Mouse (Mus musculus) forebrain, embryonic 10.5 days (tissue): Measurements from ENCODE around the gene Rps18. TPM values are rescaled to one million over a fixed set of nuclear protein-coding genes. Genes with fewer than 3 reads are reported as not detected.

ENCODE experiments used
- DNase-seq: peaks from one replicate; pipeline ENCODE4 v3.0.0-alpha.2; 2017; ENCODE audit warnings: low spot score; ENCODE audit errors: extremely low spot score
- H3K27ac ChIP-seq: fragments of 300-500 bp; sonication (generic); 2 replicates; pipeline ENCODE4 v1.5.1; 2016; ENCODE audit warnings: mild to moderate bottlenecking
- H3K27me3 ChIP-seq: fragments of 300-500 bp; sonication (generic); 2 replicates; pipeline ENCODE4 v1.6.1; 2016; ENCODE audit warnings: mild to moderate bottlenecking; ENCODE audit not compliant: poor library complexity, severe bottlenecking
- H3K36me3 ChIP-seq: fragments of 300-500 bp; sonication (generic); replicated peaks from 2 replicates; pipeline ENCODE4 v1.6.1; 2016; ENCODE audit warnings: mild to moderate bottlenecking, moderate library complexity
- H3K4me1 ChIP-seq: fragments of 300-500 bp; sonication (generic); 2 replicates; pipeline ENCODE4 v1.6.1; 2016
- H3K4me3 ChIP-seq: fragments of 300-500 bp; sonication (generic); 2 replicates; pipeline ENCODE4 v1.5.1; 2016; ENCODE audit warnings: mild to moderate bottlenecking, moderate library complexity
- H3K9me3 ChIP-seq: fragments of 300-500 bp; sonication (generic); 2 replicates; pipeline ENCODE4 v1.6.1; 2016; ENCODE audit warnings: mild to moderate bottlenecking, moderate library complexity
- WGBS: fragments of 180-500 bp; shearing (Covaris S2); methylation state at CpG from one replicate; pipeline ENCODE4 v1.1.7; 2016; 5-methylcytosine and 5-hydroxymethylcytosine counted together
- polyA plus RNA-seq: library from polyadenylated mRNA; unstranded; fragments of >200 nt; fragmentation: Nextera tagmentation; extraction: Ambion mirVana; gene quantifications from 2 replicates; pipeline ENCODE4 v1.2.1, GENCODE M21; 2016

Rps18 gene
- polyA plus RNA-seq, 1 experiment from 2014 or later, result 1,596 TPM

DNA sequence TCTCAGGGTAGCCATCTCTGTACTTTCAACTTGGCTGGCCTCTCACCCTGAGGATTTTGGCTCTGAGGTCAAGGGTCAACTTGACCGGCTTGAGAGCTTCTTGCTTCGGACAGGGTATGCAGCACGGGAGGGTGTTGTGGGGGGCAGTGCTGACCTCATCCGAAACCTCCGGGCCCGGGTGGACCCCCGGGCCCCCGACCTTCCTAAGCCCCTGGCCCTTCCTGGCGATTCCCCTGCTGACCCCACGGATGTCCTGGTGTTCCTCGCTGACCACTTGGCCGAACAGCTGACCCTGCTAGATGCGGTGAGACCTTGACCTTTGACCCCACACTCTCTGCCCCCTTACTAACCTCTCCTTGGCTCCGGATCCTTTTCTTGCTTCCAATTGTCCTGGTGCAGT lies 23.4 kb downstream of the Rps18 start:
- Histone ChIP-seq H3K27ac (no peak overlapping the region), H3K36me3 (peaks cover 60% of the 10 kb centered on the region), H3K27me3 (peaks cover 4% of the 10 kb centered on the region; the same call in 1 of the 2 replicates), H3K4me1 (peaks cover 48% of the 10 kb centered on the region), H3K9me3 (no peaks in the 10 kb centered on the region), H3K4me3 (peak overlapping the region; percentile 23)
- 92% methylated on average over 14 of the region's 14 CpGs for WGBS
- DNase-seq, result no peak

DNA sequence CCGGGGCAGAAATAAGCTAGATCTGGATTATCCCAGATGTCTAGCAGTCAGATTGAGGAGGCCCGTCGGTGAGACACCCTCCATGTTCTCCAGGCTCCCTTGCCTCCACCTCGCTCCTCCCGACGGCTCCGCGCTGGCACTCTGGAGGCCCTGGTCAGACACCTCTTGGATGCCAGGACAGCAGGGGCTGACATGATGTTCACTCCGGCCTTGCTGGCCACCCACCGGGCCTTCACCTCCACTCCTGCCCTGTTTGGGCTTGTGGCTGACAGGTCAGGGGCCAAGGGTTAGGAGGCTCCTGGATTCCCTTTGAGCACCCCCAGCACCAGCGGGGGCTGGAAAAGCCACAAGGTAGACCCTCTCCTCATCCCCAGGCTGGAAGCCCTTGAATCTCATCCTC lies 23.9 kb downstream of the Rps18 start:
- 93% methylated on average over 11 of the region's 11 CpGs for WGBS
- Histone ChIP-seq H3K27me3 (peaks cover 4% of the 10 kb centered on the region; the same call in 1 of the 2 replicates), H3K9me3 (no peaks in the 10 kb centered on the region), H3K4me3 (peak overlapping the region; percentile 23), H3K27ac (no peak overlapping the region), H3K4me1 (peaks cover 48% of the 10 kb centered on the region), H3K36me3 (peaks cover 57% of the 10 kb centered on the region)
- DNase-seq, result no peak

- Histone ChIP-seq H3K9me3 (no peaks in the 10 kb centered on the region), H3K4me3 (peak overlapping the region; percentile 98), H3K27me3 (peaks cover 4% of the 10 kb centered on the region; the same call in 1 of the 2 replicates), H3K27ac (peak overlapping the region; percentile 92), H3K4me1 (peaks cover 48% of the 10 kb centered on the region), H3K36me3 (peaks cover 57% of the 10 kb centered on the region)
- WGBS, result 33% methylated on average over 18 of the region's 18 CpGs
- DNase-seq, result no peak
Measured at GRCm38 (mm10) chr17:33931159-33931866, 24.5 kb downstream of the Rps18 start.

- H3K4me1 ChIP-seq, result peaks cover 49% of the 10 kb centered on the region
- DNase-seq, result no peak
- peak overlapping the region; percentile 92 for H3K27ac ChIP-seq
- H3K9me3 ChIP-seq, result no peaks in the 10 kb centered on the region
- H3K27me3 ChIP-seq, result peaks cover 4% of the 10 kb centered on the region; the same call in 1 of the 2 replicates
- WGBS, result under 1% methylated on average over 45 of the region's 45 CpGs
- peaks cover 57% of the 10 kb centered on the region for H3K36me3 ChIP-seq
- H3K4me3 ChIP-seq, result peak overlapping the region; percentile 98
Measured at GRCm38 (mm10) chr17:33930280-33931158, 25.3 kb downstream of the Rps18 start.

DNA sequence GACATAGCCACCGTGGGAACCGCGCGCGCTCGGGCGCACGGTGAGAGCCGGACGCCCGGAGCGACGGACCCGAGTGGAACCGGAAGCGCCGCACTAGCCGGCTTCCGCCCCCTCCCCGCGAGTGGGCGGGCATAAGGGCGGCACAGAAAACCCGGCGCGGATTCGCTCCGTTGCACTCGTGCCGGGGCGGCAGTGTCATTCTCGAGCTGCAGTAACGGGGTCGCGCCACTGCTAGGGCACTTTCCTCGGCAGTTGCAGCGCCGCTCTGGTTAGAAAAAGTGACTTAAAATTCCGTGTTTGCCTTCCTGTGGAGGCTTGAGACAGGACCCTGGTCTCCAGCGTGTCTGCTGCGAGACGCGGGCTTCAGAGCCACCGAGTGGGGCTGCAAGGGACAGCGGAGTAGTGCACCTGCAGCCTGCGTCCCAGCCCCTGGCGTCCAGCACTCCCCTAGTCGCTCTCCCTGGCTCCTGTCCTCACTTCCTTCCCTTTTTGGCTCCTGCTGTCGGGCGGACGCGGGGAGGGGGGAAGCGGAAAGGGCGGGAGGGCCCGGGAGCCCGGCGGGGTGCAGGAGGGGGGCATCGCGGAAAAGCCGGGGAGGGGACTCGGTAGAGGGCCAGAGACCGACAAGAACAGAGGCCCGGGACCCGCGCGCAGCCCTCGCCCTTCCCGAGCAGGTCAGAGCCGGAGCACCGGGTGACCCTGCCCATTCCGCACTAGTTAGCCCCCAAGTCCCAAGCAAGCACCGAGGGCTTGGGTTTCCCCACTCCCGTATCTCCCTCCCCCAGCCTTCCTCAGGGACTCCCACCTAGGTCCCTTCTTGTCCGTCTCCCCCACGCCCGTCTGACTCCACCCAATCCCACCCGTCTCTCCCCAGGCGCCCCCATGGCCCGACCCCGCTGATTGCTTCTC lies 26.2 kb downstream of the Rps18 start, which contains the start of gene Rgl2:
Gene Rgl2 (plus strand): TSS at position 173 of the 909 bp plus-strand sequence.
- H3K9me3 ChIP-seq, result no peaks in the 10 kb centered on the region
- peaks cover 51% of the 10 kb centered on the region for H3K4me1 ChIP-seq
- H3K27me3 ChIP-seq, result peaks cover 4% of the 10 kb centered on the region; the same call in 1 of the 2 replicates
- peak; percentile 93 for DNase-seq
- H3K27ac ChIP-seq, result peak within 1 kb of the TSS; percentile 92
- under 1% methylated on average over 80 of the region's 80 CpGs for WGBS
- peak within 1 kb of the TSS; percentile 98 for H3K4me3 ChIP-seq
- peaks cover 56% of the 10 kb centered on the region for H3K36me3 ChIP-seq

GRCm38 (mm10) chr17:33928251-33928947 lies 27.4 kb downstream of the Rps18 start:
- WGBS, result 68% methylated on average over 21 of the region's 21 CpGs
- no peaks in the 10 kb centered on the region for H3K9me3 ChIP-seq
- H3K4me1 ChIP-seq, result peaks cover 51% of the 10 kb centered on the region

DNA sequence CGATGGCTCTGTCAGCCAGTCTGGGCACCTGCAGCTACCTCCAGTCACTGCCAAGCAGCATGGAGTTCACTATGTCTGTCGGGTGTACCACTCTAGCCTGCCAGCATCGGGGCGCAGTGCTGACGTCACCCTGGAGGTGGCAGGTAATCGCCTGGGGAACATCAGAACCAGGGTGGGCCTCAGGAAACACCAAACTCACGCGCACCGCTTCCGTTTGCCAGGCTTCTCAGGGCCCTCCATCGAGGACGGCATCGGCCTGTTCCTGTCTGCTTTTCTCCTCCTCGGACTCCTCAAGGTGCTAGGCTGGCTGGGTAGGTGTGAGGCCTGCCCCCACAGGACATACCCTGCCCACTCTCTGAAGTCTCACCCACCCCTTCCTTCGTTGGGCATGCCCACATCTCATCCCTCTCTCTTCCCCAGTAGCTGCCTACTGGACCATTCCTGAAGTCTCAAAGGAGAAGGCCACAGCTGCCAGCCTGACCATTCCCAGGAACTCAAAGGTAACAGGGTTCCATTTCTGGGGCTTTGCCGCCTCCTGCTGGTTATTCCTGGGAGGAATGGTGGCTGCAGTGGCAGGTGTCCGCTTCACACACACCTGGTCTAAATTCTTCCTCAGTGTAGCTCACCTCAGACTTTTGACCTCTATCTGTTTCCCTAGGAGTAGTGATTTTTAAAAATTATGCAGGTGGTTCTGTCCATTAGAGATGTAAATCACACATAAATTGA lies 29.4 kb downstream of the Rps18 start:
- H3K27me3 ChIP-seq, result peaks cover 3% of the 10 kb centered on the region; the same call in 1 of the 2 replicates
- no peak for DNase-seq
- H3K4me3 ChIP-seq, result peak overlapping the region; percentile 14; the same call in 1 of the 2 replicates
- H3K4me1 ChIP-seq, result peaks cover 37% of the 10 kb centered on the region
- 73% methylated on average over 17 of the region's 17 CpGs for WGBS
- peaks cover 28% of the 10 kb centered on the region for H3K36me3 ChIP-seq
- H3K9me3 ChIP-seq, result no peaks in the 10 kb centered on the region
- H3K27ac ChIP-seq, result no peak overlapping the region

More at GRCm38 (mm10) chr17:33928251-33928947, 27.4 kb downstream of the Rps18 start:
- Histone ChIP-seq H3K27ac (peak overlapping the region; percentile 92), H3K36me3 (peaks cover 44% of the 10 kb centered on the region), H3K27me3 (peaks cover 4% of the 10 kb centered on the region; the same call in 1 of the 2 replicates), H3K4me3 (peak overlapping the region; percentile 98)
- no peak for DNase-seq

DNA sequence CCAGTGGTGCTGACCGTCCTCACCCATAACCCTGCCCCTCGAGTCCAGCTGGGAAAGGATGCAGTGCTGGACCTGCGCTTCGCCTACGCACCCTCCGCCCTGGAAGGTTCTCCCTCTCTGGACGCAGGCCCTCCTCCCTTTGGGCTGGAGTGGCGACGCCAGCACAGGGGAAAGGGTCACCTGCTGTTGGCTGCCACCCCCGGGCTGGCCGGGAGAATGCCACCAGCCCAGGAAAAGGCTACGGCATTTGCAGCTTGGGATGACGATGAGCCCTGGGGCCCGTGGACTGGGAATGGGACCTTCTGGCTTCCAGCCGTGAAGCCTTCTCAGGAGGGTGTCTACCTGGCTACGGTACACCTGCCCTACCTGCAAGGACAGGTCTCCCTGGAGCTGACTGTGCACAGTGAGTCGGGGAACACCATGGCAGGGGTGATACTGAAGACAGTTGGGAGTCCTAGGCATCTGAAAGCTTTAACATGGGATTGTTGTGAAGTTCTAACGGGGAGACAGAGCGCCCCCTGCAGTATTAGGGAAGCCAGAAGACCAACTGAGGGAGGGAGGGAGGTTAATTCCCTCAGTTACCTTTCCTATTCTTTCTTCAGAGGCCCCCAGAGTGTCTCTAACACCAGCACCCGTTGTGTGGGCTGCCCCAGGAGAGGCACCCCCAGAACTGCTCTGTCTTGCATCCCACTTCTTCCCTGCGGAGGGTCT lies 30.2 kb downstream of the Rps18 start:
- WGBS, result 82% methylated on average over 21 of the region's 21 CpGs

GRCm38 (mm10) chr17:33924577-33925283 lies 31.1 kb downstream of the Rps18 start:
- H3K4me3 ChIP-seq, result peak overlapping the region; percentile 0; the same call in 1 of the 2 replicates

More for the DNA sequence above, 30.2 kb downstream of the Rps18 start:
- peak overlapping the region; percentile 14; the same call in 1 of the 2 replicates for H3K4me3 ChIP-seq
- peaks cover 35% of the 10 kb centered on the region for H3K4me1 ChIP-seq
- H3K36me3 ChIP-seq, result peaks cover 28% of the 10 kb centered on the region
- DNase-seq, result no peak
- no peaks in the 10 kb centered on the region for H3K27me3 ChIP-seq
- no peaks in the 10 kb centered on the region for H3K9me3 ChIP-seq
- H3K27ac ChIP-seq, result no peak overlapping the region

GRCm38 (mm10) chr17:33921361-33921760 lies 34.4 kb downstream of the Rps18 start:
- Histone ChIP-seq H3K4me3 (peak overlapping the region; percentile 76; the same call in 1 of the 2 replicates), H3K4me1 (peaks cover 52% of the 10 kb centered on the region), H3K36me3 (peaks cover 35% of the 10 kb centered on the region), H3K27ac (no peak overlapping the region), H3K27me3 (peaks cover 15% of the 10 kb centered on the region), H3K9me3 (no peaks in the 10 kb centered on the region; the same call in 1 of the 2 replicates)
- WGBS, result 89% methylated on average over 7 of the region's 7 CpGs
- DNase-seq, result no peak

More at GRCm38 (mm10) chr17:33924577-33925283, 31.1 kb downstream of the Rps18 start:
- no peaks in the 10 kb centered on the region for H3K9me3 ChIP-seq
- WGBS, result 85% methylated on average over 10 of the region's 10 CpGs
- DNase-seq, result no peak
- H3K27ac ChIP-seq, result no peak overlapping the region
- no peaks in the 10 kb centered on the region for H3K27me3 ChIP-seq
- H3K4me1 ChIP-seq, result peaks cover 37% of the 10 kb centered on the region
- H3K36me3 ChIP-seq, result peaks cover 28% of the 10 kb centered on the region
